Mouse (Mus musculus): ENCODE results near the gene Ffar3.

- TF ChIP-seq CTCF (IDR thresholded peaks at IDR 0.05; ENCODE audit: low read depth, low read length) (no peak), POLR2A (IDR thresholded peaks at IDR 0.05; ENCODE audit: extremely low read depth, insufficient read depth, low read length) (no peak)
These were observed 35.8 kb downstream of the Ffar3 start for GRCm38 (mm10) chr7:30820131-30820530.
